Mouse (Mus musculus): ENCODE results near the gene Ifna5. TPM values are rescaled to one million over a fixed set of nuclear protein-coding genes. Genes with fewer than 3 reads are reported as not detected.

The Ifna5 gene
- polyA plus RNA-seq, 1 experiment from 2014 or later = not detected

Other genes starting within 250 kb of the Ifna5 start
- not detected in 2 replicates for gene Ifna9, start 243.1 kb upstream of the Ifna5 start, polyA plus RNA-seq (2015; fragmentation: Nextera tagmentation; extraction: Ambion mirVana)
- not detected in 2 replicates for gene Ifna12, start 232.1 kb upstream of the Ifna5 start, polyA plus RNA-seq (2015; fragmentation: Nextera tagmentation; extraction: Ambion mirVana)
- not detected in 2 replicates for gene C87499, start 201.1 kb upstream of the Ifna5 start, polyA plus RNA-seq (2015; fragmentation: Nextera tagmentation; extraction: Ambion mirVana)
- gene Ifna13, start 191.1 kb upstream of the Ifna5 start, polyA plus RNA-seq (2015; fragmentation: Nextera tagmentation; extraction: Ambion mirVana) = not detected in 2 replicates
- gene Ifna16, start 158.6 kb upstream of the Ifna5 start, polyA plus RNA-seq (2015; fragmentation: Nextera tagmentation; extraction: Ambion mirVana) = not detected in 2 replicates
- not detected in 2 replicates for gene Ifna2, start 151.6 kb upstream of the Ifna5 start, polyA plus RNA-seq (2015; fragmentation: Nextera tagmentation; extraction: Ambion mirVana)
- gene Ifnab, start 144.2 kb upstream of the Ifna5 start, polyA plus RNA-seq (2015; fragmentation: Nextera tagmentation; extraction: Ambion mirVana) = not detected in 2 replicates
- 0.33 and 0.84 TPM in 2 replicates for gene Gm26566, start 113.7 kb upstream of the Ifna5 start, polyA plus RNA-seq (2015; fragmentation: Nextera tagmentation; extraction: Ambion mirVana)
- 70.7 and 76.5 TPM in 2 replicates for gene Klhl9, start 113.1 kb upstream of the Ifna5 start, polyA plus RNA-seq (2015; fragmentation: Nextera tagmentation; extraction: Ambion mirVana)
- gene Gm13271, start 80.7 kb upstream of the Ifna5 start, polyA plus RNA-seq (2015; fragmentation: Nextera tagmentation; extraction: Ambion mirVana) = not detected in 2 replicates
- gene Gm13283, start 75.4 kb upstream of the Ifna5 start, polyA plus RNA-seq (2015; fragmentation: Nextera tagmentation; extraction: Ambion mirVana) = 0.20 and 0.31 TPM in 2 replicates
- 0.29 TPM in 1 of 2 replicates, not detected in the other for gene Gm13290, start 61.7 kb upstream of the Ifna5 start, polyA plus RNA-seq (2015; fragmentation: Nextera tagmentation; extraction: Ambion mirVana)
- not detected in 2 replicates for gene Gm13289, start 58.6 kb upstream of the Ifna5 start, polyA plus RNA-seq (2015; fragmentation: Nextera tagmentation; extraction: Ambion mirVana)
- gene Gm13272, start 55.7 kb upstream of the Ifna5 start, polyA plus RNA-seq (2015; fragmentation: Nextera tagmentation; extraction: Ambion mirVana) = not detected in 2 replicates
- gene Ifnz, start 53.4 kb upstream of the Ifna5 start, polyA plus RNA-seq (2015; fragmentation: Nextera tagmentation; extraction: Ambion mirVana) = not detected in 2 replicates
- not detected in 2 replicates for gene Gm13276, start 49.8 kb upstream of the Ifna5 start, polyA plus RNA-seq (2015; fragmentation: Nextera tagmentation; extraction: Ambion mirVana)
- gene Gm13277, start 46.9 kb upstream of the Ifna5 start, polyA plus RNA-seq (2015; fragmentation: Nextera tagmentation; extraction: Ambion mirVana) = not detected in 2 replicates
- not detected in 2 replicates for gene Gm13278, start 44.0 kb upstream of the Ifna5 start, polyA plus RNA-seq (2015; fragmentation: Nextera tagmentation; extraction: Ambion mirVana)
- not detected in 2 replicates for gene Gm13275, start 41.0 kb upstream of the Ifna5 start, polyA plus RNA-seq (2015; fragmentation: Nextera tagmentation; extraction: Ambion mirVana)
- not detected in 2 replicates for gene Gm13279, start 38.1 kb upstream of the Ifna5 start, polyA plus RNA-seq (2015; fragmentation: Nextera tagmentation; extraction: Ambion mirVana)
- 0.68 and 0.82 TPM in 2 replicates for gene Gm13285, start 35.9 kb upstream of the Ifna5 start, polyA plus RNA-seq (2015; fragmentation: Nextera tagmentation; extraction: Ambion mirVana)
- gene Gm13287, start 32.3 kb upstream of the Ifna5 start, polyA plus RNA-seq (2015; fragmentation: Nextera tagmentation; extraction: Ambion mirVana) = not detected in 2 replicates
- not detected in 2 replicates for gene Gm13288, start 30.0 kb upstream of the Ifna5 start, polyA plus RNA-seq (2015; fragmentation: Nextera tagmentation; extraction: Ambion mirVana)
- gene Ifna7, start 19.3 kb upstream of the Ifna5 start, polyA plus RNA-seq (2015; fragmentation: Nextera tagmentation; extraction: Ambion mirVana) = not detected in 2 replicates
- gene Ifna11, start 15.6 kb upstream of the Ifna5 start, polyA plus RNA-seq (2015; fragmentation: Nextera tagmentation; extraction: Ambion mirVana) = not detected in 2 replicates
- not detected in 2 replicates for gene Ifna6, start 8.1 kb upstream of the Ifna5 start, polyA plus RNA-seq (2015; fragmentation: Nextera tagmentation; extraction: Ambion mirVana)
- gene Ifna4, start 6.3 kb downstream of the Ifna5 start, polyA plus RNA-seq (2015; fragmentation: Nextera tagmentation; extraction: Ambion mirVana) = not detected in 2 replicates
- not detected in 2 replicates for gene Ifna1, start 14.6 kb downstream of the Ifna5 start, polyA plus RNA-seq (2015; fragmentation: Nextera tagmentation; extraction: Ambion mirVana)
- gene Ifne, start 44.7 kb downstream of the Ifna5 start, polyA plus RNA-seq (2015; fragmentation: Nextera tagmentation; extraction: Ambion mirVana) = not detected in 2 replicates